Mouse (Mus musculus): ENCODE results near the gene Olfr154.
"Not testable (repeated sequence)": the region's sequence is repeated elsewhere in the genome, so short reads cannot be mapped to it uniquely, and the experiment has no call there.

The Olfr154 gene

DNA sequence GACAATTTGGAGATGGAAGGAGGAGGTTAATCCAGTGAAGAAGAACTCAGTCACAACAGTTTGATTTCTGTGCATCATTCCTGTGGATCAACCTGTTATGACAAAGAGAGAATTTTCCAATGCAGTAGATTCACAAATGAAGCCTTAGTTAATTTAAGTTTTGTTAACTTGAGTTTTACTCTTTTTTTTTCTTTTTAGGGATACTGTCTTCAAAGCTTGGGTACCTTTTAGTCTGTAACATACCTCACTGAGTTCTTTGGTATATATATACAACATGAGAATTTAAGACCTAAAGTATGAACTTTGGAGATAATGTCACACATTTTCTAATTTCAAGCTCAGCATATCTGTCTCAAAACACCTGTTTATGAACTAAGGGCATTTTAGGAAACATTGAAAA, at the start of gene Olfr154:
TSS of gene Olfr154 (minus strand) at position 101 of the 400 bp plus-strand sequence.
- not testable (repeated sequence) for ATAC-seq (ENCODE audit: insufficient number of reproducible peaks, low FRiP score, low TSS enrichment)

DNA sequence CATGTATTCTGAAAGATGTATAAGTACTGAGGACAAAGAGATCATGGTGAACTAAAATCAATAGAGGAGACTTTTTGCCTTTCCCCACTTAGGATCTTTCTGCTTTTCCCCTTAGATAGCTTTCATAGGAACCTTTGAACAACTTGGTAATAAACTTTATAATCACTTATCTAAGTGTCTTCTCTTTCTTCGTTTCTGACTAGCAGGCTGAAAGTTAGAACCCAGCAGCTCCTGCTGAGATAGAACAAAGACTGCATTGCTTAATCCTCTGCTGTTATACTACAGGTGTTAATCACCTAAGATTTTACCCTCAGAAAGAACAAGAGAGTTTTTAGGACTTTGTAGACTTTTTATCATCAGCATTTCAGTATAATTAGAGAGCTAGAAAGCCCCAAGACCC, 46.9 kb upstream of the Olfr154 start:
- ATAC-seq (ENCODE audit: insufficient number of reproducible peaks, low FRiP score, low TSS enrichment): no peak

DNA sequence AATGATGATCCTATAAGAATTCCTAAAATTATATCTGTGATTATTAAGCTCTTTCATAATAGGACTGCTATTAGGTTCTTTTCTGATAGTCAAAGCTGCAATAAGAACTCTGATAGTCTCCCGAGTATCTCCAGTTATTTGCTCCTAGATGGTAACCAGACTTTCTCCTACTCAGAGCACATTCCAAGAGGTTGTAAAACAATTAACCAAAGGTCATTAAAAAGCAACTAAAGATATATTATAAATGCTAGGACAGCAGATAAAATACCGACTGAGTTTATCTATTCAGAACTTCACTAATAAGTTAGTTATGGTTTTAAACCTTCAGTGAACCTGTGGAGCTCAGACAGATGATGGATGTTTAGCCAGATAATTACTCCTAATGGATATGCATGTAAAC, 46.4 kb upstream of the Olfr154 start:
- not testable (repeated sequence) for ATAC-seq (ENCODE audit: insufficient number of reproducible peaks, low FRiP score, low TSS enrichment)

DNA sequence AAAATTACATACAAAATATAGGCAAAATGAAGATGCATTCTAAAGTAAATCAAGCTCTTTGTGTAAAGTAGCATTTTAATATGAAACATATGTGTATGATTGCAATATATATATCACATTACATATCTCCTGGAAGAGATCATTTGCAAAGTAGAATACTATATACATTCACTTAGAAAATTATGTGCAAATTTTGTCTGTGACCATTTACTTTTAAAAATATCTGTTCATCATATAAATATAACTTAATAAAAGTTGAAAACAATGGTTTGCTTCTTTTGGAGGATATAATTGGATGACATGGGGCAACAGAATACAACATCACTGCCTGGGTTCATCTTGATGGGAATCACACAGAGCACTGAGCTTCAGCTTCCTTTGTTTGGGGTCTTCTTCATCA, 24.9 kb upstream of the Olfr154 start, which contains the start of gene Olfr1008:
TSS of gene Olfr1008 (plus strand) at position 301 of the 400 bp plus-strand sequence.
- no peak for ATAC-seq (ENCODE audit: insufficient number of reproducible peaks, low FRiP score, low TSS enrichment)

DNA sequence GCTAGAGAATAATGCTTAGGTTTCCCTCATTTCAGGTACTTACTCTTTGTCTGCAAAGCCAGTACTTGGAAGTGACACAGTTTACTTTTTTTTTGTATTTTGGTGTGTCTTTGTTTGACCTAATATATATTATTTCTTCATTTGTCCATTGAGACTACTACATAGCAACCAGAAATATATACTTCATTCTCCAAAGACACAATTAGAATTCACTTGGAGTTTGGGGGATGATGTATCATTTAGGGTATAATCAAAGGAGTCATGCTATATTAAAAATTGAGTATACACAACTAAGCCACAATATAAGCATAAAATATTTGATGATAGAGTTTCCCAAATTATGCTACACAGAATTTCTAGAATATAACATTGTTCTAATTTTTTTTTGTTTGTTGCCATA, 14.4 kb upstream of the Olfr154 start, which contains the start of gene Olfr1006:
TSS of gene Olfr1006 (minus strand) at position 101 of the 400 bp plus-strand sequence.
- no peak for ATAC-seq (ENCODE audit: insufficient number of reproducible peaks, low FRiP score, low TSS enrichment)

DNA sequence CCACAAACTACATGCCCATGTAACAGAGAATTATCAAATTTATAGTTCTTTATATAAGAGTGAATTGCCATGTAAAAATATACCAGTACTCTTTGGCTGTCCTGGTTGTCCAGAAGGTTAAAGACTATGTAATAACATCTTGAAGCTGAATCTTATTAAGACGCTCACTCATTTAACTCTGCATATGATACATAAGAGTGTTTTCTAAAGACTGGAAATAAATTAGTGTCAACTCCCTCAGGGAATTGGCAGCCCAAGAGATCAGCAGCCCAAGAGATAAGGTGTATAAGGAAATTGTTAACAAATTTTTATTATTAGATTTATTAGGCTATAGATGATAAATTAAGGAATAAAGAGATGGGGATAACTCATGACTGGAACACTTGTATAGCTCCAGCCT, 13.7 kb downstream of the Olfr154 start, which contains the start of gene Olfr1002:
TSS of gene Olfr1002 (minus strand) at position 101 of the 400 bp plus-strand sequence.
- ATAC-seq (ENCODE audit: insufficient number of reproducible peaks, low FRiP score, low TSS enrichment): no peak
